Mouse (Mus musculus): Measurements from ENCODE around the gene Gatad2b. TPM values are rescaled to one million over a fixed set of nuclear protein-coding genes. Genes with fewer than 3 reads are reported as not detected.

Gatad2b gene
- polyA plus RNA-seq, 1 experiment from 2014 or later, result 3.9 TPM

DNA sequence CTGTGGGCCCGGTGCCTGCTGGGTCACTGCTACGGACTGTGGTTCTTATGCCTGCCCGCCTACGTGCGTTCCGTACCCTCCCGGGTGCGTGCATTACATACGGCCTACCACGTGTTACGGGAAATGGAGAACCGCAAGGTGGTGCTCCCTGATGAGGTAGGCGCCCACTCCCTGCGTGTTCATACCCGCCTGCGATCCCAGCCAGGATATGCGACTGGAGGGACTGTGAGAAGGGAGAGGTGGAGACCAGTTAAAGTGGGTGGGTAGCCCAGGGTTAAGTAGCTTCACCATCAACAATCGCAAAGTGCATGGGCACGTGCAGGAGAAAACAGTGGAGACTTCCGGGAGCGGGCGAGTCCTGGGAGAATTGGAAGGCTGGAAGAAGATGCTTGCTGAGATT, 19.1 kb upstream of the Gatad2b start:
- H3K27me3 ChIP-seq (ENCODE audit: control insufficient read depth, insufficient read depth, low read depth, low read length), result no peaks in the 10 kb centered on the region
- no peak overlapping the region for H3K4me2 ChIP-seq (ENCODE audit: low read depth, low read length)
- H3K36me3 ChIP-seq (ENCODE audit: control insufficient read depth, insufficient read depth), result no peaks in the 10 kb centered on the region; the same call in 1 of the 2 replicates
- no peak; the same call in 1 of the 2 replicates for ATAC-seq (ENCODE audit: low read depth)
- H3K27ac ChIP-seq (ENCODE audit: low read length), result no peak overlapping the region
- H3K9me3 ChIP-seq (replicated peaks; ENCODE audit: control insufficient read depth, low read length), result no peaks in the 10 kb centered on the region
- H3K4me3 ChIP-seq (ENCODE audit: low read depth, low read length), result no peak overlapping the region
- H3K9ac ChIP-seq (ENCODE audit: low read depth, low read length), result no peak overlapping the region
- H3K4me1 ChIP-seq (ENCODE audit: control insufficient read depth, low read depth, low read length), result peaks cover 3% of the 10 kb centered on the region; the same call in 1 of the 2 replicates
- WGBS (ENCODE audit: insufficient replicate concordance), result 86% methylated on average over 22 of the region's 22 CpGs

DNA sequence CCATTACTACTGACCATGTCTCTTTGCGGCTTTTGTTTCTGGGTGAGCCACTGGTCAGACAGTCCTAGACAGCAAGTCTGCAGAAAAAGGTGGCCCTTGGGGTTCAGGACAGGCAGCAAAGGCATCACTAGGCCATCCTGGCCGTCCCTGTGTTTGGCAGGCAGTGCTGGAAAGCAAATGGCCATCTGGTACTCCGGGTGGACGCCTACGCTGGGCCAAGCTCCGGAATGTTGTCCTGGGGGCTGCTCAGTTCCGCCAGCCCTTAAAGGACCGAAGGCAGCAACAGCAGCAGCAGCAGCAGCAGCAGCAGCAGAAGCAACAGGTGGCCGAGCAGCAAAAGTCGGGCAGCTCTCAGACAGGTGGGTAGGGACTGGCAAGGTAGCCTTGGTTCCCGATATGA, 17.7 kb upstream of the Gatad2b start:
- H3K27me3 ChIP-seq (ENCODE audit: control insufficient read depth, insufficient read depth, low read depth, low read length), result no peaks in the 10 kb centered on the region
- H3K9ac ChIP-seq (ENCODE audit: low read depth, low read length), result no peak overlapping the region
- 87% methylated on average over 11 of the region's 11 CpGs for WGBS (ENCODE audit: insufficient replicate concordance)
- H3K36me3 ChIP-seq (ENCODE audit: control insufficient read depth, insufficient read depth), result peaks cover 4% of the 10 kb centered on the region
- no peak overlapping the region for H3K4me2 ChIP-seq (ENCODE audit: low read depth, low read length)
- ATAC-seq (ENCODE audit: low read depth), result no peak
- no peaks in the 10 kb centered on the region for H3K4me1 ChIP-seq (ENCODE audit: control insufficient read depth, low read depth, low read length)
- no peak overlapping the region for H3K4me3 ChIP-seq (ENCODE audit: low read depth, low read length)
- no peaks in the 10 kb centered on the region for H3K9me3 ChIP-seq (replicated peaks; ENCODE audit: control insufficient read depth, low read length)
- H3K27ac ChIP-seq (ENCODE audit: low read length), result no peak overlapping the region

DNA sequence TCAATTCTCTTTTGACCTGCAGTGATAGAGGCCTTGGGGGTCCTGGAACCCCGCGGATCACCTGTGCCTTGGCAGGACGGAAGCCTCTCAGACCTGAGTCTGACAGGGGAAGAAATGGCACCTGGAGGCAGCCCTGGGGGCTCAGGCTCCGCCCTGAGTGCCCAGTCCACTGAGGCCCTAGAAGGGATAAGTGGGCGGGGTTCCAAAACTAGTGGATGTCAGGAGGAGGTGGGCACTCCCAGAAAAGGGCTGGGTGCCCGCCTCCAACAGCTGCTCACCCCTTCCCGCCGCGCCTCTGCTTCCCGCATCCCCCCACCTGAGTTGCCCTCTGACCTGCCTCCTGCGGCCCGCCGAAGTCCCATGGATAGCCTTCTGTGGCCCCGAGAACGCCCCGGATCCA, 16.1 kb upstream of the Gatad2b start:
- H3K4me2 ChIP-seq (ENCODE audit: low read depth, low read length), result no peak overlapping the region
- no peak overlapping the region for H3K9ac ChIP-seq (ENCODE audit: low read depth, low read length)
- H3K27ac ChIP-seq (ENCODE audit: low read length), result no peak overlapping the region
- no peaks in the 10 kb centered on the region for H3K9me3 ChIP-seq (replicated peaks; ENCODE audit: control insufficient read depth, low read length)
- no peaks in the 10 kb centered on the region for H3K4me1 ChIP-seq (ENCODE audit: control insufficient read depth, low read depth, low read length)
- no peak for ATAC-seq (ENCODE audit: low read depth)
- H3K4me3 ChIP-seq (ENCODE audit: low read depth, low read length), result no peak overlapping the region
- 76% methylated on average over 15 of the region's 16 CpGs for WGBS (ENCODE audit: insufficient replicate concordance)
- H3K27me3 ChIP-seq (ENCODE audit: control insufficient read depth, insufficient read depth, low read depth, low read length), result no peaks in the 10 kb centered on the region
- peaks cover 4% of the 10 kb centered on the region for H3K36me3 ChIP-seq (ENCODE audit: control insufficient read depth, insufficient read depth)

DNA sequence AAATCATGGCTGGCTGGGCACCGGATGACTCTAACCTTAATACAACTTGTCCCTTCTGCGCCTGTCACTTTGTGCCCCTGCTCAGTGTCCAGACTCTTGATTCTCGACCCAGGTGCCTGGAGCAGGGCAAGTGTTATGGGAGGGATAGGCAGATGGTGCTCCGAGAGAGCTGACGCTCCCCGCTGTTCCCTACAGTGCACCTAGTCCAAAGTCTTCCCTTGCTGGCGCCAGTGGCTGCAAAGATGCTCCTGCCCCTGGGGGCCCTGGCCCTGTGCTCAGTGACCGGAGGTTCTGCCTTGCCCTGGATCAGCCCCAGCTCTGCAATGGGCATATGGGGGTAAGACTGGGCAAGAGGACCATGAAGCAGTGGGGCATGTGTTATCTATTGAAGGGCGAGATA, 15.2 kb upstream of the Gatad2b start:
- Histone ChIP-seq H3K27ac (ENCODE audit: low read length) (no peak overlapping the region), H3K4me1 (ENCODE audit: control insufficient read depth, low read depth, low read length) (no peaks in the 10 kb centered on the region), H3K4me2 (ENCODE audit: low read depth, low read length) (no peak overlapping the region), H3K9ac (ENCODE audit: low read depth, low read length) (no peak overlapping the region), H3K4me3 (ENCODE audit: low read depth, low read length) (no peak overlapping the region), H3K36me3 (ENCODE audit: control insufficient read depth, insufficient read depth) (peaks cover 4% of the 10 kb centered on the region), H3K9me3 (replicated peaks; ENCODE audit: control insufficient read depth, low read length) (no peaks in the 10 kb centered on the region), H3K27me3 (ENCODE audit: control insufficient read depth, insufficient read depth, low read depth, low read length) (no peaks in the 10 kb centered on the region)
- 81% methylated on average over 9 of the region's 9 CpGs for WGBS (ENCODE audit: insufficient replicate concordance)
- 0 out of 2 replicates have a peak, but pooled peaks have one; percentile 9 for ATAC-seq (ENCODE audit: low read depth)

DNA sequence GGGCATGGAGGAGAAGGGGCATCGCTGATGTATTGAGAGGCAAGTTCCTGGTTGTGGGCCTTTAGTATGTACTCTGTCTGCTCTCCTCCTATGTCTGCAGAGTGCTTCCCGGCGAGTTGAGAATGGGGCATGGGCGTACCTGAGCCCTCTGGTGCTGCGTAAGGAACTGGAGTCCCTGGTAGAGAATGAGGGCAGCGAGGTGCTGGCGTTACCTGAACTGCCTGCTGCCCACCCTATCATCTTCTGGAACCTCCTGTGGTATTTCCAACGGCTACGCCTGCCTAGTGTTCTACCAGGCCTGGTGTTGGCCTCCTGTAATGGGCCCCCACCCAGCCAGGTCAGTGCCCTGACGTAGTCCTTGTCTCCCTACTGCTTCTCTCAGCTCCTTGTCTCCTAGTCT, 14.8 kb upstream of the Gatad2b start:
- peaks cover 4% of the 10 kb centered on the region for H3K36me3 ChIP-seq (ENCODE audit: control insufficient read depth, insufficient read depth)

DNA sequence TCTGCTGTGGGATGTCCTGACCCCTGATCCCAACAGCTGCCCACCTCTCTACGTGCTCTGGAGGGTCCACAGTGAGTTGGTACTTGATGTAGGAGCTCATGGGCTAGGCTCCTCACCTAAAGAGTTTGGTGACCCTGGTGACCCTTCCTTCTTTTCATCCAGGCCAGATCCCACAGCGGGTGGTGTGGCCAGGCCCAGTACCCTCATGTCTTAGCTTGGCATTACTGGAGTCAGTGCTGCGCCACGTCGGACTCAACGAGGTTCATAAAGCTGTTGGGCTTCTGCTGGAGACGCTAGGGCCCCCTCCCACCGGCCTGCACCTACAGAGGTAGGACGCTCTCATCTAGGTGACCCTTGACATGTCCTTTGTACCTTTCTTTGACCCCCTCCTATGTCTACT, 13.8 kb upstream of the Gatad2b start:
- 80% methylated on average over 9 of the region's 9 CpGs for WGBS (ENCODE audit: insufficient replicate concordance)
- Histone ChIP-seq H3K4me2 (ENCODE audit: low read depth, low read length) (no peak overlapping the region), H3K36me3 (ENCODE audit: control insufficient read depth, insufficient read depth) (peaks cover 4% of the 10 kb centered on the region), H3K9me3 (replicated peaks; ENCODE audit: control insufficient read depth, low read length) (no peaks in the 10 kb centered on the region), H3K4me3 (ENCODE audit: low read depth, low read length) (no peak overlapping the region), H3K27me3 (ENCODE audit: control insufficient read depth, insufficient read depth, low read depth, low read length) (no peaks in the 10 kb centered on the region), H3K27ac (ENCODE audit: low read length) (no peak overlapping the region), H3K9ac (ENCODE audit: low read depth, low read length) (no peak overlapping the region), H3K4me1 (ENCODE audit: control insufficient read depth, low read depth, low read length) (no peaks in the 10 kb centered on the region)
- no peak for ATAC-seq (ENCODE audit: low read depth)

More for the DNA sequence above, 14.8 kb upstream of the Gatad2b start:
- no peaks in the 10 kb centered on the region for H3K27me3 ChIP-seq (ENCODE audit: control insufficient read depth, insufficient read depth, low read depth, low read length)
- H3K9ac ChIP-seq (ENCODE audit: low read depth, low read length), result no peak overlapping the region
- no peaks in the 10 kb centered on the region for H3K9me3 ChIP-seq (replicated peaks; ENCODE audit: control insufficient read depth, low read length)
- ATAC-seq (ENCODE audit: low read depth), result no peak
- H3K4me1 ChIP-seq (ENCODE audit: control insufficient read depth, low read depth, low read length), result no peaks in the 10 kb centered on the region
- 86% methylated on average over 10 of the region's 10 CpGs for WGBS (ENCODE audit: insufficient replicate concordance)
- H3K27ac ChIP-seq (ENCODE audit: low read length), result no peak overlapping the region
- H3K4me2 ChIP-seq (ENCODE audit: low read depth, low read length), result no peak overlapping the region
- H3K4me3 ChIP-seq (ENCODE audit: low read depth, low read length), result no peak overlapping the region

DNA sequence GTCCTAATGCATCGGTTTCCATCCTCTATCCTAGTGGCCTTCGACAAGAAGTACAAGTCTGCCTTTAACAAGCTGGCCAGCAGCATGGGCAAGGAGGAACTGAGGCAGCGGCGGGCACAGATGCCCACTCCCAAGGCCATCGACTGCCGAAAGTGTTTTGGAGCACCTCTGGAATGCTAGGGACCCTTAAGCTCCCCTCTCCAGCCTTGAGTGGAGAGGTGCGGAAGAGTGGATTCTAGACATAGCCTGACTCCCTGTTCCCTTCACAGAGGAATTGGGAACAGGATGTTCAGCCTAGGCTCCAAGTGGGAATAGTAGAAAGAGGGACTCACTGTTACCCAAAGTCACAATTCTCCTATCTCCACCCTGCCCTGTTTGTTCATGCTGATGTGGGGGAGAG, 13.2 kb upstream of the Gatad2b start:
- peaks cover 4% of the 10 kb centered on the region for H3K36me3 ChIP-seq (ENCODE audit: control insufficient read depth, insufficient read depth)
- H3K4me1 ChIP-seq (ENCODE audit: control insufficient read depth, low read depth, low read length), result no peaks in the 10 kb centered on the region
- H3K4me2 ChIP-seq (ENCODE audit: low read depth, low read length), result no peak overlapping the region
- no peak overlapping the region for H3K27ac ChIP-seq (ENCODE audit: low read length)
- H3K9me3 ChIP-seq (replicated peaks; ENCODE audit: control insufficient read depth, low read length), result no peaks in the 10 kb centered on the region
- no peak overlapping the region for H3K4me3 ChIP-seq (ENCODE audit: low read depth, low read length)
- H3K27me3 ChIP-seq (ENCODE audit: control insufficient read depth, insufficient read depth, low read depth, low read length), result no peaks in the 10 kb centered on the region
- H3K9ac ChIP-seq (ENCODE audit: low read depth, low read length), result no peak overlapping the region
- no peak for ATAC-seq (ENCODE audit: low read depth)
- WGBS (ENCODE audit: insufficient replicate concordance), result 85% methylated on average over 7 of the region's 7 CpGs

DNA sequence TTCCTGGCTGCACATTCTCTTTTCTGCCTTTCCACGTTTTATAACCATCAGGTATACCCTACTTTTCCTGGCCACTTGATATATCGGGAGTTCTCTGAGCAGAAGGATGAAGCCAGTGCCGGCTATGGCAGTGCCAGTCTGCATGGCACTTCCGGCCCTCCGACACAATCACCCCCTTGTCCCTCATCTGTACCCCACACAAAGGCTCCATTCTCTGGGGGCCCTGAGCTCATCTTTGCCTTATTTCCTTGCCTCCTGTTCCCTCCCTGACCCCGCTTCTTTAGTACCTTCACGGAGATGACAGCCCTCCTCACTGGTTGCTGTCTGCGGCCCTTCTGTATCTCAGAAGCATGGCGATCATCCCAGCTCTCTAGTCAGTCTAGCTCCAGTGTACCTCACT, 12.3 kb upstream of the Gatad2b start:
- Histone ChIP-seq H3K9ac (ENCODE audit: low read depth, low read length) (no peak overlapping the region), H3K4me3 (ENCODE audit: low read depth, low read length) (no peak overlapping the region), H3K27me3 (ENCODE audit: control insufficient read depth, insufficient read depth, low read depth, low read length) (no peaks in the 10 kb centered on the region), H3K9me3 (replicated peaks; ENCODE audit: control insufficient read depth, low read length) (no peaks in the 10 kb centered on the region), H3K36me3 (ENCODE audit: control insufficient read depth, insufficient read depth) (peaks cover 4% of the 10 kb centered on the region), H3K27ac (ENCODE audit: low read length) (no peak overlapping the region), H3K4me2 (ENCODE audit: low read depth, low read length) (no peak overlapping the region), H3K4me1 (ENCODE audit: control insufficient read depth, low read depth, low read length) (no peaks in the 10 kb centered on the region)
- ATAC-seq (ENCODE audit: low read depth), result no peak
- WGBS (ENCODE audit: insufficient replicate concordance), result 75% methylated on average over 9 of the region's 9 CpGs

DNA sequence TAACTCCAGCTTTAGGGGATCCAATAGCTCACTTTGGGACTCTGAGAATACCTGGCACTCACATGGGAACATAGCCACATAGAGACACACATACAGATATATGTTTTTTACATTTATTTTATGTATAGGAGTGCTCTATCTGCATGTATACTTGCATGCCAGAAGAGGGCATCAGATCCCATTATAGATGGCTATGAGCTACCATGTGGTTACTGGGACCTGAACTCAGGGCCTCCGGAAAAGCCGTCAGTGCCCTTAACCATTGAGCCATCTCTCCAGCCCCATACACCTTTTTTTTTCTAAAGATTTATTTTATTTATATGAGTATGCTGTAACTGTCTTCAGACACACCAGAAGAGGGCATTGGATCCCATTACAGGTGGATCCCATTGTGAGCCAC, 8.8 kb upstream of the Gatad2b start:
- H3K9me3 ChIP-seq (replicated peaks; ENCODE audit: control insufficient read depth, low read length), result no peaks in the 10 kb centered on the region
- WGBS (ENCODE audit: insufficient replicate concordance), result 89% methylated on average over 2 of the region's 2 CpGs
- ATAC-seq (ENCODE audit: low read depth), result no peak
- no peak overlapping the region for H3K4me2 ChIP-seq (ENCODE audit: low read depth, low read length)
- no peaks in the 10 kb centered on the region for H3K27me3 ChIP-seq (ENCODE audit: control insufficient read depth, insufficient read depth, low read depth, low read length)
- H3K36me3 ChIP-seq (ENCODE audit: control insufficient read depth, insufficient read depth), result peaks cover 2% of the 10 kb centered on the region; the same call in 1 of the 2 replicates
- no peak overlapping the region for H3K27ac ChIP-seq (ENCODE audit: low read length)
- no peak overlapping the region for H3K4me3 ChIP-seq (ENCODE audit: low read depth, low read length)
- H3K4me1 ChIP-seq (ENCODE audit: control insufficient read depth, low read depth, low read length), result no peaks in the 10 kb centered on the region
- H3K9ac ChIP-seq (ENCODE audit: low read depth, low read length), result no peak overlapping the region

Data from liver, embryonic 16.5 days (tissue).